Mouse (Mus musculus) C2C12 (cell line): ENCODE data around the gene Madd.

ENCODE experiments used
- CEBPB ChIP-seq: IDR thresholded peaks from one replicate; pipeline ENCODE4 v1.6.1; 2011; ENCODE audit warnings: low read depth, mild to moderate bottlenecking, control low read depth, moderate library complexity
- CTCF ChIP-seq: IDR thresholded peaks from one replicate; pipeline ENCODE4 v1.5.1; 2011; ENCODE audit not compliant: control insufficient read depth, insufficient read depth, insufficient read length
- FOSL1 ChIP-seq: IDR thresholded peaks from one replicate; pipeline ENCODE4 v1.8.0; 2011; ENCODE audit warnings: mild to moderate bottlenecking, low read length; ENCODE audit not compliant: poor library complexity, insufficient read depth, severe bottlenecking
- MYOD1 ChIP-seq: IDR thresholded peaks from one replicate; pipeline ENCODE4 v1.6.1; 2011; ENCODE audit warnings: low read depth; ENCODE audit not compliant: control insufficient read depth, insufficient read length
- MYOG ChIP-seq: IDR thresholded peaks from one replicate; pipeline ENCODE4 v1.6.1; 2011; ENCODE audit not compliant: control insufficient read depth, insufficient read length; ENCODE audit errors: extremely low read depth

DNA sequence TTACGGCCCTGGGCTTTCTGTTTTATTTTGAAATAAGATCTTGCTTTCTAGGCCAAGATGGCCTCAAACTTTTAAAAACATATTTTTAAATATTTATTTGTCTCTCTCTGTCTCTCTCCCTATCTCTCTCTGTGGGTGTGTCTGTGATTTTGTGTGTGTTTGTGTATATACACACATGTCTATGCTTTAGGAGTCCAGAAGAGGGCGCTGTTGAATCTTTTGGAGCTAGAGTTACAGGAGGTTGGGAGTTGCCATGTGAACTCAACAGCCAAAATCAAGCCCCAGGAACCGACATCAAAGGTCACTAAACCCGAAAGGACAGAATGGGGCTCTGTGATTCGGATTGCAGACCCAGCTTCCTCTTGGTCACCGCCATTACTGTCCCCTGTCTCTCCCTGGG lies 73.2 kb downstream of the Madd start:
- no peak for TF ChIP-seq CEBPB
- TF ChIP-seq CTCF: no peak
- no peak for TF ChIP-seq MYOG
- no peak for TF ChIP-seq FOSL1
- no peak for TF ChIP-seq MYOD1
